Mouse (Mus musculus) mouse trophoblast stem cell (cell line): ENCODE data around the gene Cdk15.

ENCODE experiments used
- in situ Hi-C, 2 experiments: fragments of 300-500 bp; cut with MseI, MboI; formaldehyde crosslinking; loops; 2 replicates in 1 of 2; 3 replicates in 1 of 2; pipeline ENCODE4 v1.15.1; 2025

Cdk15 gene

GRCm38 (mm10) chr1:59321880-59322836 is 65.5 kb downstream of the Cdk15 start:
- in situ Hi-C loops = loop anchor here in 1 of 2 experiments (25.0 kb wide), 1 partner anchor 265 kb away; no protein-coding TSS in a partner anchor

DNA sequence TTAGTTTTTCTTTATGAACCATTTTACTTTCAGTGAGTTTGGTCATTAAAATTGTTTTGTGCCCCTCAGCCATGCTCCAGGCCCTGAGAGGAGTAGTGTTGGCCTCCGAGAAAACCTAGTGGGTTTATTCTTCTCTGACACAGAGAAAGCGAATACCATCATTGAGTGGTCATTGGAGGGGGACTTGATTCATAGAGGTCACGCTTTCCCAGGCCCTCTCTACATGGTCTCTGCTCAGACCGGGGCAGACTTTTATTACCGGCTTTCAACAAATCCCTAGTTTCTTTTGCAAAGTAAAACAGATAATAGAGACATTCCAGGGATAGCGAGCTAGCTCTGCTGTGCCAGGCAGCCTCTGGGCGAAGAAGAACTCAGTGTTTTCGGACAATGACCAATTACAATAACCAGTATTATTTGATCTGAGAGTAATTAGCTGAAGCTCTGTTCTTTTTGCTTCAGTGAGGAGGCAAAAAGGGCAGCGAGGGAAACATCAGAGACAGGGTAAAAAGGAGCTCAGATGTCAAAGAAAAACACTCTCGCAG is 70.2 kb downstream of the Cdk15 start:
- in situ Hi-C loops = no loop called here

- in situ Hi-C loops = no loop called here
Measured at GRCm38 (mm10) chr1:59332737-59333385, 76.2 kb downstream of the Cdk15 start.

DNA sequence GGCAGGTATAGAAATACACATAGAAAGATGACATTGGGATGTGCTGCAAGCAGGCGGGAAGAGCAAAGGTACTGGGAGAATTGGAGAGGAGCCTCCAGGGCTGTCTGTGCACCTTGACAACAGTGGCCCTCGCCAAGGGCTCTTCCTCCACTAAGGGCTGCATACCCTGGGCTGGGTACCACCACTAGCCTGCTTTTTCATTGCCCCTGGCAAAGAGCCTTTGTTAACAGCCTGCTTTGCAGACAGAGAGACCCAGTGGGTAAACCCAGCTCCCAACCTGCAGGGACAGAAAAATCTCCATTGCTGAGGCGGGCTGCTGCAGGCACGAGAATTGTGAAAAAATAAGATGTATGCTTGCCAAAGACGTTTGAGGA is 76.7 kb downstream of the Cdk15 start:
- in situ Hi-C loops = no loop called here

DNA sequence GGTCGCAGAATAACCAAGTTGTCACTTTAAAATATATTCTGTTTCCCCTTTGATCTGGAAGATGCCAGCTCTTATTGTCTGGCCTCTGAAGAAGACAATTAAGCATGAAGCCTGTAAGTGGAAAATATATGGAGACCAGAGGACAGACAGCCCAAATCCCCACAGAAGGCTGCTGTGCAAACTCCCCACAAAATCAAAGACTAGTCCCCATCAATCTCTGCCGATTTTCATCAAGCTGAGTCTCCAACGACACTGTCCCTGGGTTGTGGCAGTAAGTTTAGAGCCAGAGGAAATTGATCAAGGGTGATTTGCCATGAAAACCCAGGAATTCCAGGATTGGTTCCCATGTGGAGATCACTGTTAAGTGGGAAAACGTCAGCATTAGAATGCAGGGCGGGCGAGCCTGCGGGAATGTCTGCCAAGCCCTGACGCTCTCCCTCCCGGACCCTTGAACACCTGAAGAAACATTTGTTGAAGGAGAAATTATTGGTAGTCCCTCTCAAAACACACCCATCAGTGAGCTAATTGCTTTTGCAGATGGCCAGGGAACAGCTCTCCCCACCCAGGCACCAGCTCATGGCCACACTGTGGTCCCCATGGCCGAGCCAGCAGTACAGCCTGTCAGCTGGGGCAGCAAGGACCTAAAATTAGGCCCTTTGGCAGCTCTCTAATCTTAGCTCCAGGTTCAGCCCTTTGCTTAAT is 77.3 kb downstream of the Cdk15 start:
- in situ Hi-C loops = no loop called here

- in situ Hi-C loops = no loop called here
Measured at GRCm38 (mm10) chr1:59334562-59334890, 77.8 kb downstream of the Cdk15 start.

GRCm38 (mm10) chr1:59336256-59336655 is 79.5 kb downstream of the Cdk15 start:
- in situ Hi-C loops = no loop called here

- in situ Hi-C loops = no loop called here
Measured at GRCm38 (mm10) chr1:59340814-59341588, 84.3 kb downstream of the Cdk15 start.

GRCm38 (mm10) chr1:59341697-59342096 is 85.0 kb downstream of the Cdk15 start:
- in situ Hi-C loops = no loop called here

GRCm38 (mm10) chr1:59342146-59342545 is 85.4 kb downstream of the Cdk15 start:
- in situ Hi-C loops = no loop called here

GRCm38 (mm10) chr1:59352706-59353105 is 96.0 kb downstream of the Cdk15 start:
- in situ Hi-C loops = no loop called here

DNA sequence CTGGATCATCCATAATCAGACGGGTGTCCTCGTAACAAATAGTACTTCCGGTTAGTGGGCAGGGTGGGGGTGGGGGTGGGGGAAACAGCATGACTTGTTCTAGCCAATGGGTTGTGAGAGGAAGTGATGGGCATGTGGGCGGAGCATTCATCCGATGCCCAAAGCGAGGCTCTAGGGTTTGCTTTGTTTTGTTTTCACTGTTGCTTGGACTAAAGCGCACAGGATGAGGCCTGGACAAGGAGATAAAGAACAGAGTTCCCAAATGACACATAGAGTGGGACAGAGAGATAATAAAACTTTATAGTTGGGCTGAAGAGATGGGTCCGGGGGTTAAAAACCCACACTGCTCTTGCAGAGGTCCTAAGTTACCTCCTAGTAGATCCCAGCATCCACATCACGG is 98.7 kb downstream of the Cdk15 start:
- in situ Hi-C loops = no loop called here

DNA sequence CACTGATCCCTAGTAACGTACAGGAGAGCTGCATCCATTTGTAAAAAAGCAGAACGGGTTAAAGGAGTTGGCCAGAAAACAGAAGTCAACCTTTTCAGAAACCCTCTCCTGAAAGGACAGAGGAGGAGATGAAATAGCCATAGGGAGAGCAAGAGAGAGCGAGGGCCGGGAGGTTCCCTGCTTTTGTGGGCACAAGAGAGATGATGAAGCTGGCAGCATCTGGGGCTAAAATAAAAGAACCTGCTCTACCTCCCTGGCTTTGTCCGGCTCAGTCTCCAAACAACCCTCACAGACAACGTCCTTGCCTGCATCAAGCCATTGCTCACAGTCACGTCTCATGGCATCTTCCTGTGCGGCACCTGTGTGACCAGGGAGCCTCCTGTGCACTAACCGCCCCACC is 102.4 kb downstream of the Cdk15 start:
- in situ Hi-C loops = no loop called here

DNA sequence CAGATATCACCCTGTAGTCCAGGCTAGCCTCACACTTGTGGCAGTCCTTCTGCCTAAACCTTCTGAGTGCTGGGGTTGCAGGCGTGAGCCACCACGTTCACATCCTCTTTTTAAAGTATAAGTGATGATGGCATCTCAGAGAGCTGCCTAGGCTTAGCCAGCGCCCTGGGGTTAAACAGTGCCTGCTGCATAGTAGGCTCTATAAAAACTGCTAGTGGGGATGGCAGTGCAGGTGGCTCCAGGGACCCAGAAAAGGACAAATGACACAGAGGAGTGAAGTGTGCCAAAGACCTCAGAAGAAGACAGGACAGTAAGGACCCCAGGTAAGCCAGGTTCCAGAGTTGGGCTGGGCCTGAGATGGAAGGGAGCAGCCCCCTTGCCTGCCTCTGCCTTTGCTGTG is 104.1 kb downstream of the Cdk15 start:
- in situ Hi-C loops = no loop called here

DNA sequence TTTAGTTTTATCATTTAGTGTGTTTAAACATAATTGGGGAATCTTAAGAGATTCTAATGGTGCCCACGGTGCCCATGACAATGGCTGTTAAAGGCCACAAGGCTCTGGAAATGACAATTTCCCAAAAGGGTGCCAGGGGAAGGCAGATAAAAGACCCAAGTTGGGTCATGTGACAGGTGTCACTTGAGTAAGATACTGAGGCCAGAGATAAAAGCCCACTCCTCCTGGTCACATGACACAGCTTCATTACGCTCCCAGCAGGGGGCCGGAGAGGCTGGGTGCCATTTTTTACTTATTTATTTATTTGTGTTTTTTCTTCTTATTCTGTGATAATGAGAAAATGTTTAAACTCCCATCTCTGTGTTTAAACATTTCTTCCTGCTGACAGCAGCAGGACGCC is 104.8 kb downstream of the Cdk15 start:
- in situ Hi-C loops = no loop called here

GRCm38 (mm10) chr1:59361966-59362365 is 105.3 kb downstream of the Cdk15 start:
- in situ Hi-C loops = no loop called here

DNA sequence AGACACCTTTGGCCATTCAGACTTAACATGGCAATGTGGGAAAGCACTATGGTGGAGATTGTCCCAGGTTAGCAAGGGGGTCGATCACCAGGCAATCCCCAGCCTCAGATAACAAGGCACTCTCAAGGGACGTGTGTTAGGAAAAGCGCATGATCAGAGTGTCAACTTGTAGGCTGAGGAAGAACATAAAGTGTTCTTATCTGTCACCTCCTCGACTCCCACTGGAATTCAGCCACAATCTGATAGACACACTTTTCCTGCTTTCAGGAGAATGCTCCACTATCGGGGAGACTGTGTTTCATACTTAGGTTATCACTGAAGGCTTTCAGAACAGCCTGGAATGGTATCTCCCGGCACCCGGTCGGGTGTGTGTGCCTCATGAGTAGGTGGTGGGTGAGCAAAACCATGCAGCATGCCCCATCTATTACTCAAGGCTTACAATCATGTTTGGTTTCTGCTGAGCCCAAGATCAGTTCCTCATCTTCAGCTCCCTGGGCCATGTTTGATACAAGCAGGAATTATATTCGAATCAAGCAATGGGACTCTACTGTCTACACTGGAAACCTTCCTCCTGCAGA is 107.8 kb downstream of the Cdk15 start:
- in situ Hi-C loops = no loop called here

DNA sequence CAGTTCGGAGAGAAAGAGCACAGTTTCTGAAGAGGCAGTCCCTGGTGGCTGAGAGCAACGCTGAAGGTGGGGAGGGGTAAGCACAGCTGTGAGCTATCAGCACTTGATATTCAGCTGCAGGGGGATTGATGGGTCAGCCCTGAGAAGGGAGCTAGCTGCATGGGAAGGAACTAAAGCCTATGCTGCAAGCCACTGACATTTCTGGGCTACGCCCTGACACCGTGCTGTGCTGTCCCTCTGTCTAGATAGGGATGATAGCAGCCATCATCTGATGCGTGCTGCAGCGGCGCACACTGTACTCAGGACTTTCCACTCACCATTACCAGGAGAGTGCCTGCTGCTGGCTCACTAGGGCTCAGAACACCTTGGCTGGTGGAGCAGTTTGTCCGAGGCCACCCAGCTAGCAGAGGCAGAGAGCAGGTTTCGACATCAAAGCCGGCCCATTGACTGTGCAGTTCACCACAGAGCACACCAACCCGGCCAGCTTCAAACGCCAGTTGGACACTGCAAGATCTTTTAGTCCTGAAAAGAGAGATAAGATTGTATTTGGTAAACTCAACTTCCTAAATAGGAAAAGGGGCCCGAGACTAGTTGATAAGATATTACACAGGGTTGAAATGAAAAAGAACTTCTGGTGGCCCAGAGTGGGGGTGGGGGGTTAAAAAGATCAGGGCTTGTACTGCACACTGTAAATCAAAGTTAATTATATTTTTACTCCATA is 111.4 kb downstream of the Cdk15 start:
- in situ Hi-C loops = no loop called here

- in situ Hi-C loops = no loop called here
Measured at GRCm38 (mm10) chr1:59368649-59369319, 112.1 kb downstream of the Cdk15 start.

GRCm38 (mm10) chr1:59369320-59369685 is 112.6 kb downstream of the Cdk15 start:
- in situ Hi-C loops = no loop called here
